Mouse (Mus musculus) ovary, postnatal 36 days (tissue): ENCODE measurements around the gene Tmem207.
"Not testable (repeated sequence)": the region's sequence is repeated elsewhere in the genome, so short reads cannot be mapped to it uniquely, and the experiment has no call there.

ENCODE experiments used
- DNase-seq: peaks from one replicate; pipeline ENCODE4 v3.0.0; 2022; ENCODE audit warnings: low spot score, mixed read lengths

The Tmem207 gene

GRCm38 (mm10) chr16:26526669-26527068 lies at the start of gene Tmem207:
Tmem207 (minus strand) TSS chr16:26526769.
- no peak for DNase-seq

GRCm38 (mm10) chr16:26574173-26574572 lies 47.6 kb upstream of the Tmem207 start:
- DNase-seq: no peak

GRCm38 (mm10) chr16:26571836-26572235 lies 45.3 kb upstream of the Tmem207 start:
- DNase-seq: no peak

GRCm38 (mm10) chr16:26569387-26569978 lies 42.9 kb upstream of the Tmem207 start:
- no peak for DNase-seq

- DNase-seq: no peak
Observed at GRCm38 (mm10) chr16:26562771-26563170, 36.2 kb upstream of the Tmem207 start.

- no peak for DNase-seq
Observed at GRCm38 (mm10) chr16:26561743-26562142, 35.2 kb upstream of the Tmem207 start.

- DNase-seq: no peak
Observed at GRCm38 (mm10) chr16:26558797-26559196, 32.2 kb upstream of the Tmem207 start.

- no peak for DNase-seq
Observed at GRCm38 (mm10) chr16:26552234-26552633, 25.7 kb upstream of the Tmem207 start.

GRCm38 (mm10) chr16:26549221-26549620 lies 22.7 kb upstream of the Tmem207 start:
- no peak for DNase-seq

- DNase-seq: no peak
Observed at GRCm38 (mm10) chr16:26546879-26547206, 20.3 kb upstream of the Tmem207 start.

GRCm38 (mm10) chr16:26546170-26546878 lies 19.8 kb upstream of the Tmem207 start:
- no peak for DNase-seq

GRCm38 (mm10) chr16:26532287-26532686 lies 5.7 kb upstream of the Tmem207 start:
- no peak for DNase-seq

- DNase-seq: no peak
Observed at GRCm38 (mm10) chr16:26530451-26530850, 3.9 kb upstream of the Tmem207 start.

- DNase-seq: no peak
Observed at GRCm38 (mm10) chr16:26527931-26528666, 1.5 kb upstream of the Tmem207 start.

- DNase-seq: no peak
Observed at GRCm38 (mm10) chr16:26525832-26526231, 737 bp downstream of the Tmem207 start.

- DNase-seq: no peak
Observed at GRCm38 (mm10) chr16:26519596-26519995, 7.0 kb downstream of the Tmem207 start.

- DNase-seq: no peak
Observed at GRCm38 (mm10) chr16:26504961-26505360, 21.6 kb downstream of the Tmem207 start.

- no peak for DNase-seq
Observed at GRCm38 (mm10) chr16:26500738-26501137, 25.8 kb downstream of the Tmem207 start.

- not testable (repeated sequence) for DNase-seq
Observed at GRCm38 (mm10) chr16:26499705-26500104, 26.9 kb downstream of the Tmem207 start.

GRCm38 (mm10) chr16:26495721-26496120 lies 30.8 kb downstream of the Tmem207 start:
- no peak for DNase-seq

- no peak for DNase-seq
Observed at GRCm38 (mm10) chr16:26471254-26471653, 55.3 kb downstream of the Tmem207 start.

- DNase-seq: no peak
Observed at GRCm38 (mm10) chr16:26466535-26466934, 60.0 kb downstream of the Tmem207 start.

GRCm38 (mm10) chr16:26462835-26463234 lies 63.7 kb downstream of the Tmem207 start, which contains the start of gene Cldn16:
Cldn16 (plus strand) TSS chr16:26463135.
- DNase-seq: no peak
